Mouse (Mus musculus) liver, adult 2 months (tissue): ENCODE measurements around the gene Gpd1. TPM values are rescaled to one million over a fixed set of nuclear protein-coding genes. Genes with fewer than 3 reads are reported as not detected.
A peak's percentile ranks its signal among the peaks of the same experiment; 100 is the strongest.

Experiments used
- DNase-seq: peaks from one replicate; pipeline ENCODE4 v3.0.0-alpha.2; 2011; ENCODE audit warnings: low read depth, low spot score; ENCODE audit errors: extremely low read depth
- H3K27ac ChIP-seq: fragments of 200-500 bp; replicated peaks from 2 replicates; pipeline ENCODE4 v1.5.1; 2012; ENCODE audit warnings: low read depth, mild to moderate bottlenecking, control low read depth, inconsistent platforms, low read length; ENCODE audit not compliant: insufficient read depth
- H3K27me3 ChIP-seq: fragments of 200-500 bp; 2 replicates; pipeline ENCODE4 v1.6.1; 2012; ENCODE audit warnings: mild to moderate bottlenecking, moderate library complexity, low read length, inconsistent platforms; ENCODE audit not compliant: control insufficient read depth, insufficient read depth
- H3K36me3 ChIP-seq: fragments of 200-500 bp; 2 replicates; pipeline ENCODE4 v1.6.1; 2012; ENCODE audit warnings: low read length, inconsistent platforms; ENCODE audit not compliant: control insufficient read depth, insufficient read depth
- H3K4me1 ChIP-seq: fragments of 200-500 bp; 2 replicates; pipeline ENCODE4 v1.6.1; 2011; ENCODE audit warnings: low read length; ENCODE audit not compliant: control insufficient read depth, insufficient read depth
- H3K4me3 ChIP-seq: fragments of 200-500 bp; 2 replicates; pipeline ENCODE4 v1.5.1; 2011; ENCODE audit warnings: low read depth, mild to moderate bottlenecking, control low read depth, low read length, moderate library complexity; ENCODE audit not compliant: insufficient read depth
- H3K79me2 ChIP-seq: fragments of 200-500 bp; 2 replicates; pipeline ENCODE4 v1.6.1; 2012; ENCODE audit warnings: inconsistent platforms, mild to moderate bottlenecking, low read length, moderate library complexity; ENCODE audit not compliant: control insufficient read depth, insufficient read depth
- H3K9ac ChIP-seq: fragments of 200-500 bp; 2 replicates; pipeline ENCODE4 v1.6.1; 2012; ENCODE audit warnings: low read depth, mild to moderate bottlenecking, control low read depth, inconsistent platforms, low read length
- CTCF ChIP-seq: fragments of 200-500 bp; IDR thresholded peaks from 2 replicates; pipeline ENCODE4 v1.5.1; 2011; ENCODE audit warnings: low read depth, low read length, control low read depth
- POLR2A ChIP-seq: fragments of 200-500 bp; IDR thresholded peaks from 2 replicates; pipeline ENCODE4 v1.6.1; 2011; ENCODE audit warnings: low read length, control low read depth; ENCODE audit not compliant: insufficient read depth; ENCODE audit errors: extremely low read depth
- WGBS: fragments of 180-500 bp; shearing (Covaris S2); methylation state at CpG from one replicate; pipeline ENCODE4 v1.1.7; 2018; 5-methylcytosine and 5-hydroxymethylcytosine counted together
- polyA plus RNA-seq: library from polyadenylated mRNA; depleted of rRNA; stranded (reverse); fragments of >200 nt; gene quantifications from 2 replicates; pipeline ENCODE4 v1.2.3, GENCODE M21; 2012
- total RNA-seq: library from RNA; depleted of rRNA; stranded (reverse); fragments of >200 nt; gene quantifications from 2 replicates; pipeline ENCODE4 v1.2.3, GENCODE M21; 2014

Gene Gpd1
- total and polyA plus RNA-seq, 2 experiments = 151 to 233 TPM

DNA sequence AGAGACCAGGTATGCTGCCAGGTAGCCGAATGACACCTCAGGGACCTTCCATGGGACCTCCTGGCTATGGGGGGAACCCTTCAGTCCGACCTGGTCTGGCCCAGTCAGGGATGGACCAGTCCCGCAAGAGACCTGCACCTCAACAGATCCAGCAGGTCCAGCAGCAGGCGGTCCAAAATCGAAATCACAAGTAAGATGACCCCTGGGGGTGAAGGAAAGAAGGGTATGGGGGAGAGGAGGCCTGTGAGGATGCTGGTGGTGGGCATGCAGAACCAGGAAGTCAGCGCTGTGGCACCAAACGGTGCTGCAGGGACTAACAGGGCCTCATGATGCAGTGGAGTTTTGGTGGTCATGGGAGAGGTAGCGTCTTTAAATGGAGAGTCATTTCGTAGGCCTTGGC is 14.2 kb upstream of the Gpd1 start:
- Histone ChIP-seq H3K27me3 (no peaks in the 10 kb centered on the region), H3K36me3 (peaks cover 4% of the 10 kb centered on the region; the same call in 1 of the 2 replicates), H3K4me1 (peaks cover 6% of the 10 kb centered on the region; the same call in 1 of the 2 replicates), H3K4me3 (no peak overlapping the region), H3K79me2 (0 out of 2 replicates have a peak, but pooled peaks cover 3% of the 10 kb centered on the region), H3K9ac (no peak overlapping the region), H3K27ac (no peak overlapping the region)
- 90% methylated on average over 9 of the region's 9 CpGs for WGBS
- DNase-seq = no peak
- TF ChIP-seq CTCF (no peak), POLR2A (no peak)

DNA sequence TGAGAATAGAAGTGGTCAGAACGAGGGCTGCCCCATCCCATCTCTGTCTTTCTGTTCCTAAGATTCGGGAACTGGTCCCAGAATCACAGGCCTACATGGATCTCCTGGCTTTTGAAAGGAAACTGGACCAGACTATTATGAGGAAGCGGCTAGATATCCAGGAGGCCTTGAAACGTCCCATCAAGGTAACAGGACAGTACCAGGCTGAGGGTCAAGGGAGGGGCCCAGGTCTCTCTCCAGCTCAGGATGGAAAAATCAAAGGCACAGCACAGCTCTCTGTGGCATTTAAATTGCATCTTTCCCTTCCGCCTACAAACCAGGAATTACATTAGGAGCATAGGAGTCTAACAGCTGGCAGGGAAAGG is 13.7 kb upstream of the Gpd1 start:
- Histone ChIP-seq H3K4me1 (peaks cover 6% of the 10 kb centered on the region; the same call in 1 of the 2 replicates), H3K4me3 (no peak overlapping the region), H3K9ac (no peak overlapping the region), H3K27ac (no peak overlapping the region), H3K27me3 (no peaks in the 10 kb centered on the region), H3K79me2 (0 out of 2 replicates have a peak, but pooled peaks cover 3% of the 10 kb centered on the region), H3K36me3 (peaks cover 4% of the 10 kb centered on the region; the same call in 1 of the 2 replicates)
- TF ChIP-seq CTCF (no peak), POLR2A (no peak)
- DNase-seq = no peak
- WGBS = 86% methylated on average over 5 of the region's 5 CpGs

DNA sequence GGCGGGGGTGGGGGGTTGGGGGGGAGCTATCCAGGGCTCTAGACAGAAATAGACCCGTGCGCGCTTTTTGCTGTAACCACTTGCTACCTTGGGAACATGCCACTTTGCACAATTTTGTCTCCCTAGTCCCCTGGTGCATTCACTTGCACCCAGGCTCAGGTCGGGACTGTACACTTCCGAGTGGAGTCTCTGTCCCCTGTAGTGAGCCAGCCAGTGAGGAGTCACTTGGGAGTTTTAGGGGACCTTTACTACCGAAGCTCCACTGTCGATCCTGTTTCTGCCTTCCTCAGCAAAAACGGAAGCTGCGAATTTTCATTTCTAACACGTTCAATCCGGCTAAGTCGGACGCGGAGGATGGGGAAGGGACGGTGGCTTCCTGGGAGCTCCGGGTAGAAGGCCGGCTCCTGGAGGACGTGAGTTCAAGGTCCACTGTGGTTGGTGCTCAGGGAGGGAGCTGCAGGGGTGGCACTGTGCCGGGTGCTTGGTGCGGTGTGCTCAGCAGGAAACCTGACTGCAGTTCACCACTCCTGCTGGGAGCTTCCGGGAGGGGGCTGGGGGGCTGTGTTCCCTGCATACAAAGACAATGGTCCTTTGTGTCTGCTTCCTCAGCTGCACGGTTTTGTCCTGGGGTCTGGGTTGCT is 13.2 kb upstream of the Gpd1 start:
- TF ChIP-seq POLR2A (no peak), CTCF (no peak)
- H3K27ac ChIP-seq = no peak overlapping the region

DNA sequence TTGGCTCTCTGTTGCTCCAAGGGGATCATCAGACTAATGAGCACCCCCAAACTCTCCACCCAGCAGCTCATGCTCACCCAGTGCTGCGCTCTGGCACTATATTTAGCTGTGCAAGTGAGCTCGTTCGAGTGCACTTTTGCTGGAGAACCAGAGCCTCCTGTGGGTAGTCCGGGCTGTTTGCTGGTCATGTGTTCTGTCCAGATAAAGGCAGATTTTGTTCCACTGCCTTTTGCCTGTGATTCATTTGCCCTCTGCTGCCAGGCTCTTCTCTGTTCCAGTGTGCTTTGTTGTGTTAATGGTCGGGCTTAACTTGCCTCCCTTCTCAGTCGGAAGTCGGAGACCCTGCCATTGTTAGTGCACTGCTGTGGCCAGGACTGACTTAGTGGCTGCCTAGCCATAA is 12.4 kb upstream of the Gpd1 start:
- Histone ChIP-seq H3K4me1 (peaks cover 8% of the 10 kb centered on the region), H3K27me3 (no peaks in the 10 kb centered on the region), H3K36me3 (peaks cover 4% of the 10 kb centered on the region; the same call in 1 of the 2 replicates), H3K4me3 (no peak overlapping the region), H3K9ac (no peak overlapping the region), H3K27ac (no peak overlapping the region), H3K79me2 (0 out of 2 replicates have a peak, but pooled peaks cover 3% of the 10 kb centered on the region)
- no peak for DNase-seq
- 87% methylated on average over 7 of the region's 7 CpGs for WGBS
- TF ChIP-seq POLR2A (no peak), CTCF (no peak)

More for the DNA sequence above, 13.2 kb upstream of the Gpd1 start:
- Histone ChIP-seq H3K4me1 (peaks cover 6% of the 10 kb centered on the region; the same call in 1 of the 2 replicates), H3K27me3 (no peaks in the 10 kb centered on the region), H3K4me3 (no peak overlapping the region), H3K9ac (no peak overlapping the region), H3K36me3 (peaks cover 4% of the 10 kb centered on the region; the same call in 1 of the 2 replicates), H3K79me2 (0 out of 2 replicates have a peak, but pooled peaks cover 3% of the 10 kb centered on the region)
- DNase-seq = peak; percentile 55
- 62% methylated on average over 23 of the region's 23 CpGs for WGBS

DNA sequence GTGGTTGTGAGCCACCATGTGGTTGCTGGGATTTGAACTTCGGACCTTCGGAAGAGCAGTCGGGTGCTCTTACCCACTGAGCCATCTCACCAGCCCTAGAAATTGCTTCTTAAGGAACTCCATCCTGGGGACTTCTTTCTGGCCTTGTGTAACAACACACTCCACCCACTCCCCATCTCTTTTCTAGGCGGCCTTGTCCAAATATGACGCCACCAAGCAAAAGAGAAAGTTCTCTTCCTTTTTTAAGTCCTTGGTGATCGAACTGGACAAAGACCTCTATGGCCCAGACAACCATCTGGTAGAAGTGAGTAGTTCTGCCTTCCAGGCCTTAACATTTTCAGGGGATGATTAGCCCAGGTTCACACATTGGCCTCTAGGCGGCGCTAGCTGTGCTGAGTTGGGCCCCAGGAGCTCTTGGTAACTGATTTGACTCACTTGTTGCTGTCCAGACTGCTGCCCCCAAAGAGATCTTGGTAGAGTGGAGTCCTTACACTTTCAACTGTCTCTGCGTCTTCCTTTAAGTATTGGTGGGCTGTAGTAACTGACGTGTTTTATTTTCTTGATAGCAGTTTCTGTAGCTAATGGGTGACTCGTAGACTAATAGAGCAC is 11.8 kb upstream of the Gpd1 start, which contains the start of gene Gm17349:
Gene Gm17349, minus strand, starts transcription at position 51 of the 609 bp plus-strand sequence.
- WGBS = 66% methylated on average over 11 of the region's 11 CpGs
- Histone ChIP-seq H3K27me3 (no peaks in the 10 kb centered on the region), H3K36me3 (peaks cover 4% of the 10 kb centered on the region; the same call in 1 of the 2 replicates), H3K4me3 (no peak within 1 kb of the TSS), H3K9ac (no peak within 1 kb of the TSS), H3K4me1 (peaks cover 12% of the 10 kb centered on the region), H3K27ac (no peak within 1 kb of the TSS), H3K79me2 (0 out of 2 replicates have a peak, but pooled peaks cover 2% of the 10 kb centered on the region)
- DNase-seq = peak; percentile 49
- TF ChIP-seq POLR2A (no peak), CTCF (peak; percentile 90)
